Mouse (Mus musculus) heart, adult 2 months (tissue): ENCODE data around the gene Cdk5rap1. TPM values are rescaled to one million over a fixed set of nuclear protein-coding genes. Genes with fewer than 3 reads are reported as not detected.
"Not testable (repeated sequence)": the region's sequence is repeated elsewhere in the genome, so short reads cannot be mapped to it uniquely, and the experiment has no call there.

ENCODE experiments used
- DNase-seq, 2 experiments: peaks; one replicate each; pipeline ENCODE4 v3.0.0; 2021
- H3K27ac ChIP-seq: fragments of 200-600 bp; 2 replicates; pipeline ENCODE4 v1.8.1; 2022
- H3K27me3 ChIP-seq: fragments of 200-500 bp; 2 replicates; pipeline ENCODE4 v1.6.1; 2012; ENCODE audit warnings: mild to moderate bottlenecking, low read length, inconsistent platforms, mixed read lengths; ENCODE audit not compliant: control insufficient read depth, insufficient read depth
- H3K36me3 ChIP-seq: fragments of 200-500 bp; 2 replicates; pipeline ENCODE4 v1.6.1; 2012; ENCODE audit warnings: low read length, inconsistent platforms; ENCODE audit not compliant: control insufficient read depth, insufficient read depth
- H3K4me1 ChIP-seq: fragments of 200-500 bp; 2 replicates; pipeline ENCODE4 v1.6.1; 2011; ENCODE audit warnings: low read length; ENCODE audit not compliant: control insufficient read depth, insufficient read depth
- H3K4me3 ChIP-seq: fragments of 200-600 bp; 2 replicates; pipeline ENCODE4 v1.8.1; 2022
- H3K79me2 ChIP-seq: fragments of 200-500 bp; replicated peaks from 2 replicates; pipeline ENCODE4 v1.6.1; 2012; ENCODE audit warnings: mild to moderate bottlenecking, inconsistent platforms, low read length, moderate library complexity, mixed read lengths; ENCODE audit not compliant: control insufficient read depth, insufficient read depth
- H3K9ac ChIP-seq: fragments of 200-500 bp; 2 replicates; pipeline ENCODE4 v1.6.1; 2012; ENCODE audit warnings: low read depth, mild to moderate bottlenecking, control low read depth, inconsistent platforms, low read length, mixed read lengths
- CTCF ChIP-seq: fragments of 200-600 bp; IDR thresholded peaks from 2 replicates; pipeline ENCODE4 v1.8.1; 2022; ENCODE audit warnings: antibody characterized with exemption, mild to moderate bottlenecking, moderate library complexity
- EP300 ChIP-seq: fragments of 200-500 bp; IDR thresholded peaks from 2 replicates; pipeline ENCODE4 v1.6.1; 2011; ENCODE audit warnings: low read depth, low read length, control low read depth; ENCODE audit not compliant: insufficient read depth
- POLR2A ChIP-seq: fragments of 200-500 bp; IDR thresholded peaks from 2 replicates; pipeline ENCODE4 v1.6.1; 2011; ENCODE audit warnings: mild to moderate bottlenecking, low read depth, low read length, control low read depth; ENCODE audit not compliant: insufficient read depth
- WGBS: fragments of 180-500 bp; shearing (Covaris S2); methylation state at CpG from one replicate; pipeline ENCODE4 v1.1.7; 2018; 5-methylcytosine and 5-hydroxymethylcytosine counted together
- intact Hi-C: fragments of 180-260 bp; cut with DNase I; formaldehyde crosslinking; loops from one replicate; pipeline ENCODE4 v1.15.1; 2025
- polyA plus RNA-seq: library from polyadenylated mRNA; depleted of rRNA; stranded (reverse); fragments of >200 nt; gene quantifications from 2 replicates; pipeline ENCODE4 v1.2.3, GENCODE M21; 2012
- total RNA-seq, 2 experiments: library from RNA; stranded (reverse); gene quantifications; 2 replicates each; pipeline ENCODE4 v1.2.3; 2021

The Cdk5rap1 gene
- total and polyA plus RNA-seq, 3 experiments: 10.5 to 20.2 (median 20.1) TPM

DNA sequence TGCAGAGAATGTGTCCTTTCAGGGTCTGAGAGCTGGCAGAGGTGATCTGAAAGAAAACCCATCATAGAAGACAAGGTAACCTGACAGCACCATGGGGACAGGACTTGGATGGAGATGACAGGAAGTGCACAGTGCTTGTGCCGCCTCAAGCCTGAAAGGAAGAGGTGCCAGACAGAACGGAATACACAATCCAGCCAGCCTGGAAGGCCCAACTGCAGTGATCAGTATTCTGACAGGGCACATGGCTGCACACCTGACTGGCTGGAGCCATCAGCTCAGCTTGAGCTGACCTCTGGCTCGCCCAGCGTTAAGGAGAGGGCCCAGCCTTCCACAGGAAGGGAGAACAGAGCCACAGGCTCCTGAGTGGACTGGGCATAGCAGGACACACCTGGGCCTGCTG is 37.2 kb downstream of the Cdk5rap1 start:
- H3K4me1 ChIP-seq: no peaks in the 10 kb centered on the region
- H3K27ac ChIP-seq: no peak overlapping the region
- H3K79me2 ChIP-seq: no peaks in the 10 kb centered on the region
- 78% methylated on average over 4 of the region's 4 CpGs for WGBS
- H3K4me3 ChIP-seq: no peak overlapping the region
- DNase-seq: no peak
- H3K27me3 ChIP-seq: no peaks in the 10 kb centered on the region
- no peaks in the 10 kb centered on the region; the same call in 1 of the 2 replicates for H3K36me3 ChIP-seq
- no peak for TF ChIP-seq POLR2A
- no peak for TF ChIP-seq EP300
- no peak for TF ChIP-seq CTCF
- H3K9ac ChIP-seq: no peak overlapping the region
- intact Hi-C loops: no loop called here

DNA sequence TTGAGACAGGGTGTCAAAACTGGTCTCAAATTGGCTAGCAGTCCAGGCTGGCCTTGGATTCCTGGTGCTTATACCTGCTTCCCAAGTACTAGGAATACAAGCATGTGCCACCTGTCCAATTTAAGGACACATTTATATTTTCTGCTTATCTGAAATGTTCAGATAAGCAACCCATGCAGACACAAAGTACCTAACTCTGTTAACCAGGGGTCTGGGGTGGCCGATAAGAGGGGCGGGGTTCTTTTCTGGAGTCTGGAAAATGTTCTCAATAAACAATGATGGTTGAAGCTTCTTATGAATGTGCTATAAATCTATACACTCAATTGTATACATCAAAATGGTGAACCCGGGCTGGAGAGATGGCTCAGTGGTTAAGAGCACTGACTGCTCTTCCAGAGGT is 46.0 kb downstream of the Cdk5rap1 start:
- Histone ChIP-seq H3K9ac (no peak overlapping the region), H3K4me1 (no peaks in the 10 kb centered on the region), H3K79me2 (no peaks in the 10 kb centered on the region), H3K27me3 (no peaks in the 10 kb centered on the region), H3K27ac (no peak overlapping the region), H3K36me3 (no peaks in the 10 kb centered on the region), H3K4me3 (no peak overlapping the region)
- intact Hi-C loops: no loop called here
- no peak for DNase-seq
- TF ChIP-seq CTCF: no peak
- no peak for TF ChIP-seq EP300
- no peak for TF ChIP-seq POLR2A
- 75% methylated on average over 3 of the region's 3 CpGs for WGBS

DNA sequence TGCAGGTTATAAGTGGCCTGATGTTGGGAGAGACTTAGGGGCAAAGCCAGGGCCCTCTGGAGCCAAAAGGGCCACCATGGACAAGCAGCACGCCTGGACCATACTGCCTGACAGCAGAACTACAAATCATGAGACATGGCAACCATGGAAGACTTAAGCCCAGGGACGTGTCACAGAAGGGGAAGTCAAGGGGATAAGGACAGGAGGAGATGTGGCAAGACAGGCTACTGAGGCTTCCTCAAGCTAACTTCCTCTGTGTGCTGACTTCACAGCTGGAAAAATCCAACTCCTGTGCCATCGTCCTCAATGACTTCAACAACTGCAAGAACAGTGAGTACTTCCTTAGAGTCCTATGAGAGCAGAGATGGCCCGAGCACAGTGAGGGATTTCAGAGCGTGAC is 59.0 kb downstream of the Cdk5rap1 start:
- intact Hi-C loops, H3K4me3 ChIP-seq, H3K4me1 ChIP-seq, H3K79me2 ChIP-seq, H3K27me3 ChIP-seq, H3K27ac ChIP-seq, H3K9ac ChIP-seq, H3K36me3 ChIP-seq, DNase-seq: not testable (repeated sequence)
- WGBS: 57% methylated on average over 5 of the region's 5 CpGs

DNA sequence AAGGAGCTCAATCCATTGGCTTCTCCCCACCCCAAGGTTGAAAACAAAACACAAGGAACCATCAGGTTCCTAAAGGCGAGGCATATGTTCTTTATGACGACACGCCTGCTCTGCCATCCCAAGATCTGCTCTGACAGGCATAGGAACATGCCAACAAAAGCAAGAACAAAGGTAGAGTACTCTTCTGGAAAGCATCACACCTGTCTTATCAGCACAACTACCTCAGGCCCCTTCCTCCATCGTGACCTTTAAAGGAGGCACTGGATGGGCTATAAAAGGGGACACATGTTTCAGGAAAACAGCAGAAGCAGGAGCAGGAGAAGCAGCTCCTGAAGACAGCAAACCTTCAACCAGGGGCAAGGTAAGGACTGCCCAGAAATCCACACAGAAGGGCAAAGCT is 65.9 kb downstream of the Cdk5rap1 start, which contains the start of gene Bpifb9b:
TSS of gene Bpifb9b (plus strand) at position 301 of the 400 bp plus-strand sequence.
- 76% methylated on average over 4 of the region's 4 CpGs for WGBS
- H3K36me3 ChIP-seq, H3K4me3 ChIP-seq, H3K27ac ChIP-seq, H3K79me2 ChIP-seq, H3K4me1 ChIP-seq, intact Hi-C loops, H3K9ac ChIP-seq, DNase-seq, H3K27me3 ChIP-seq: not testable (repeated sequence)

DNA sequence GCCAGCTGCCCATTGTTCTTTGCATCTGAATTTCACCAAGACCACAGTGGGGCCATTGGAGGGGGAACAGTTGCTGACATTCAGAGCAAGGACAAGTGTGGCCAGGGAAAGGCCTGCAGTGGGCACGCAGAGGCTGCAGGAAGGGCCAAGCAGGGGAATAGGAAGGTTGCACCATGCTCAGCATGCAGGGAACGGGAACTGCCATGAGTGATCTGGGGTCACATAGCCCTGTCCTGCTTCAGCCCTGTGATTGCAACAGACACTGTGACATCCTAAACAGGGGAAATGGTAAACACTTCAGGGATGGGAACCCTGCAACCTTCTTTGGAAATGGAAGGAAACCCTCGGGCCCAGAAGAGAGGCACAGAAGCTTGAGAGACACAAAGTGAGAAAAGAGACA is 68.2 kb downstream of the Cdk5rap1 start:
- 79% methylated on average over 1 of the region's 3 CpGs for WGBS
- H3K4me3 ChIP-seq, DNase-seq, H3K27ac ChIP-seq, H3K4me1 ChIP-seq, H3K9ac ChIP-seq, intact Hi-C loops, H3K36me3 ChIP-seq, H3K27me3 ChIP-seq, H3K79me2 ChIP-seq: not testable (repeated sequence)

DNA sequence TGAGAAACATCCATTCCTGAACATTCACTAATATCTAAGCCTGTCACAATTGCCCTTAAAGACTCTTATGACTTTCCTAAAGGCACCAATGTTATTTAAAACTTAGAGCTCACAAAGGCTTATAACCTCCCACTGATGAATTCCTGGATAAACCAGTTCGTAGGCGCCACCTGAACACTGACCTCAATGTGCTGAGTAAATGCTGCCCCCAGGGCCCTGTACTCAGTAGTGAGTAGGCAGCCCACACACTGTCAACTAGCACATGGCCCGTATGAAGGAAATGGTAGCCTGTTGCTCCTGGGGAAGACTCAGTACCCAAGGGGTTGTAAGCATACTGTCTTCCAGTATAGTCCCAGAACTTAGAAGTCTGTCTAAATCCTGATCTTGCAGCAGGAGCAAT is 71.0 kb downstream of the Cdk5rap1 start:
- H3K79me2 ChIP-seq: no peaks in the 10 kb centered on the region
- WGBS: 91% methylated on average over 3 of the region's 3 CpGs

GRCm38 (mm10) chr2:154300496-154300895 is 72.3 kb downstream of the Cdk5rap1 start:
- intact Hi-C loops: no loop called here

More for the DNA sequence above, 71.0 kb downstream of the Cdk5rap1 start:
- TF ChIP-seq EP300 (no peak), POLR2A (no peak), CTCF (no peak)
- H3K4me1 ChIP-seq: no peaks in the 10 kb centered on the region
- H3K27ac ChIP-seq: no peak overlapping the region
- intact Hi-C loops: no loop called here
- no peak for DNase-seq
- H3K27me3 ChIP-seq: no peaks in the 10 kb centered on the region
- no peaks in the 10 kb centered on the region for H3K36me3 ChIP-seq
- no peak overlapping the region for H3K4me3 ChIP-seq
- no peak overlapping the region for H3K9ac ChIP-seq

More at GRCm38 (mm10) chr2:154300496-154300895, 72.3 kb downstream of the Cdk5rap1 start:
- H3K79me2 ChIP-seq: no peaks in the 10 kb centered on the region
- peak; percentile 35 to 57 for DNase-seq
- no peak overlapping the region for H3K9ac ChIP-seq
- H3K4me1 ChIP-seq: no peaks in the 10 kb centered on the region
- TF ChIP-seq CTCF: peak; percentile 73
- TF ChIP-seq EP300: no peak
- WGBS: 52% methylated on average over 1 of the region's 1 CpGs
- no peaks in the 10 kb centered on the region for H3K36me3 ChIP-seq
- no peak overlapping the region for H3K27ac ChIP-seq
- no peak overlapping the region for H3K4me3 ChIP-seq
- no peaks in the 10 kb centered on the region for H3K27me3 ChIP-seq
